Mouse (Mus musculus) heart, embryonic 11.5 days (tissue): ENCODE results near the gene Triap1. TPM values are rescaled to one million over a fixed set of nuclear protein-coding genes. Genes with fewer than 3 reads are reported as not detected.

Experiments used
- ATAC-seq: fragments of 200-750 bp; cut with Nextera tagmentation; replicated peaks from 2 replicates; pipeline ENCODE4 v1.8.0; 2017; ENCODE audit warnings: moderate library complexity; ENCODE audit not compliant: insufficient number of reproducible peaks, low FRiP score, low TSS enrichment
- H3K27ac ChIP-seq: fragments of 300-500 bp; sonication (generic); 2 replicates; pipeline ENCODE4 v1.5.1; 2014; ENCODE audit warnings: mild to moderate bottlenecking, low read depth, low read length
- H3K27me3 ChIP-seq: fragments of 300-500 bp; sonication (generic); 2 replicates; pipeline ENCODE4 v1.6.1; 2014; ENCODE audit warnings: mild to moderate bottlenecking, low read length, mixed read lengths; ENCODE audit not compliant: control insufficient read depth, insufficient read depth
- H3K36me3 ChIP-seq: fragments of 300-500 bp; sonication (generic); 2 replicates; pipeline ENCODE4 v1.6.1; 2014; ENCODE audit warnings: mild to moderate bottlenecking, low read length, moderate library complexity, mixed read lengths; ENCODE audit not compliant: control insufficient read depth, insufficient read depth
- H3K4me1 ChIP-seq: fragments of 300-500 bp; sonication (generic); 2 replicates; pipeline ENCODE4 v1.6.1; 2014; ENCODE audit warnings: low read length; ENCODE audit not compliant: control insufficient read depth, insufficient read depth
- H3K4me2 ChIP-seq: fragments of 300-500 bp; sonication (generic); 2 replicates; pipeline ENCODE4 v1.6.1; 2014; ENCODE audit warnings: mild to moderate bottlenecking, moderate library complexity
- H3K4me3 ChIP-seq: fragments of 300-500 bp; sonication (generic); 2 replicates; pipeline ENCODE4 v1.5.1; 2014; ENCODE audit warnings: low read depth, low read length
- H3K9ac ChIP-seq: fragments of 300-500 bp; sonication (generic); 2 replicates; pipeline ENCODE4 v1.6.1; 2014; ENCODE audit warnings: mild to moderate bottlenecking, low read depth, low read length, moderate library complexity
- H3K9me3 ChIP-seq: fragments of 300-500 bp; sonication (generic); replicated peaks from 2 replicates; pipeline ENCODE4 v1.6.1; 2016; ENCODE audit warnings: low read length; ENCODE audit not compliant: control insufficient read depth
- WGBS: fragments of 180-500 bp; shearing (Covaris S2); extraction: QIAGEN DNeasy Blood & Tissue Kit; methylation state at CpG from one replicate; pipeline ENCODE4 v1.1.7; 2014; ENCODE audit not compliant: insufficient replicate concordance; 5-methylcytosine and 5-hydroxymethylcytosine counted together
- polyA plus RNA-seq: library from polyadenylated mRNA; unstranded; fragments of >200 nt; fragmentation: Nextera tagmentation; extraction: Ambion mirVana; gene quantifications from 2 replicates; pipeline ENCODE4 v1.2.1, GENCODE M21; 2014

Triap1 gene
- polyA plus RNA-seq, 1 experiment from 2014 or later, result 43.9 TPM

GRCm38 (mm10) chr5:115327610-115328548, 13.1 kb upstream of the Triap1 start:
- Histone ChIP-seq H3K27me3 (no peaks in the 10 kb centered on the region), H3K4me3 (peak overlapping the region; percentile 76), H3K36me3 (peaks cover 22% of the 10 kb centered on the region), H3K9me3 (no peaks in the 10 kb centered on the region), H3K4me2 (peak overlapping the region; percentile 83), H3K4me1 (peaks cover 20% of the 10 kb centered on the region), H3K9ac (peak overlapping the region; percentile 97), H3K27ac (peak overlapping the region; percentile 90)
- 0 out of 2 replicates have a peak, but pooled peaks have one; percentile 1 for ATAC-seq
- WGBS, result under 1% methylated on average over 50 of the region's 55 CpGs

GRCm38 (mm10) chr5:115330955-115331354, 10.1 kb upstream of the Triap1 start:
- Histone ChIP-seq H3K36me3 (peaks cover 49% of the 10 kb centered on the region), H3K9ac (no peak overlapping the region), H3K4me1 (peaks cover 18% of the 10 kb centered on the region), H3K27me3 (no peaks in the 10 kb centered on the region), H3K9me3 (no peaks in the 10 kb centered on the region), H3K4me3 (no peak overlapping the region), H3K4me2 (no peak overlapping the region), H3K27ac (no peak overlapping the region)
- no peak for ATAC-seq
- 85% methylated on average over 9 of the region's 9 CpGs for WGBS

- H3K9me3 ChIP-seq, result no peaks in the 10 kb centered on the region
- peak overlapping the region; percentile 73 for H3K27ac ChIP-seq
- ATAC-seq, result peak; percentile 68; the same call in 1 of the 2 replicates
- H3K27me3 ChIP-seq, result no peaks in the 10 kb centered on the region
- H3K4me3 ChIP-seq, result no peak overlapping the region
- WGBS, result 60% methylated on average over 3 of the region's 3 CpGs
- peaks cover 51% of the 10 kb centered on the region for H3K36me3 ChIP-seq
- H3K9ac ChIP-seq, result no peak overlapping the region; the same call in 1 of the 2 replicates
- H3K4me1 ChIP-seq, result peaks cover 11% of the 10 kb centered on the region
- peak overlapping the region; percentile 27; the same call in 1 of the 2 replicates for H3K4me2 ChIP-seq
Observed at GRCm38 (mm10) chr5:115333626-115334025, 7.4 kb upstream of the Triap1 start.

- Histone ChIP-seq H3K4me2 (peak overlapping the region; percentile 84), H3K27ac (no peak overlapping the region), H3K36me3 (peaks cover 28% of the 10 kb centered on the region), H3K4me1 (peaks cover 9% of the 10 kb centered on the region; the same call in 1 of the 2 replicates), H3K9ac (no peak overlapping the region), H3K27me3 (no peaks in the 10 kb centered on the region), H3K4me3 (peak overlapping the region; percentile 90), H3K9me3 (no peaks in the 10 kb centered on the region)
- 23% methylated on average over 7 of the region's 7 CpGs for WGBS
- no peak for ATAC-seq
Observed at GRCm38 (mm10) chr5:115340007-115340406, 1.0 kb upstream of the Triap1 start.

GRCm38 (mm10) chr5:115341314-115342165, 515 bp downstream of the Triap1 start:
- peaks cover 29% of the 10 kb centered on the region for H3K36me3 ChIP-seq

GRCm38 (mm10) chr5:115347564-115347963, 6.5 kb downstream of the Triap1 start:
- Histone ChIP-seq H3K9me3 (no peaks in the 10 kb centered on the region; the same call in 1 of the 2 replicates), H3K9ac (peak overlapping the region; percentile 86), H3K27me3 (no peaks in the 10 kb centered on the region), H3K4me2 (peak overlapping the region; percentile 84), H3K4me1 (peaks cover 9% of the 10 kb centered on the region), H3K36me3 (peaks cover 28% of the 10 kb centered on the region), H3K27ac (no peak overlapping the region), H3K4me3 (peak overlapping the region; percentile 84)
- ATAC-seq, result 0 out of 2 replicates have a peak, but pooled peaks have one; percentile 19
- 1% methylated on average over 5 of the region's 5 CpGs for WGBS

More at GRCm38 (mm10) chr5:115341314-115342165, 515 bp downstream of the Triap1 start:
- peak; percentile 28 for ATAC-seq
- 10% methylated on average over 36 of the region's 36 CpGs for WGBS
- Histone ChIP-seq H3K4me2 (peak overlapping the region; percentile 84), H3K4me1 (peaks cover 9% of the 10 kb centered on the region; the same call in 1 of the 2 replicates), H3K27ac (peak overlapping the region; percentile 76; the same call in 1 of the 2 replicates), H3K4me3 (peak overlapping the region; percentile 90), H3K27me3 (no peaks in the 10 kb centered on the region), H3K9me3 (no peaks in the 10 kb centered on the region), H3K9ac (peak overlapping the region; percentile 96)

- Histone ChIP-seq H3K9me3 (no peaks in the 10 kb centered on the region; the same call in 1 of the 2 replicates), H3K4me1 (peaks cover 9% of the 10 kb centered on the region), H3K4me2 (peak within 1 kb of the TSS; percentile 84), H3K9ac (peak within 1 kb of the TSS; percentile 86), H3K27ac (peak within 1 kb of the TSS; percentile 76), H3K27me3 (no peaks in the 10 kb centered on the region), H3K36me3 (peaks cover 18% of the 10 kb centered on the region), H3K4me3 (peak within 1 kb of the TSS; percentile 84)
- under 1% methylated on average over 63 of the region's 74 CpGs for WGBS
- ATAC-seq, result peak; percentile 91
Observed at GRCm38 (mm10) chr5:115348546-115349224, 7.7 kb downstream of the Triap1 start, which contains the start of gene Cox6a1. Gene Cox6a1, minus strand, starts transcription at chr5:115348981.
